Mouse (Mus musculus) forebrain, embryonic 10.5 days (tissue): ENCODE results near the gene Ern2. TPM values are rescaled to one million over a fixed set of nuclear protein-coding genes. Genes with fewer than 3 reads are reported as not detected.
A peak's percentile ranks its signal among the peaks of the same experiment; 100 is the strongest.

Experiments used
- DNase-seq: peaks from one replicate; pipeline ENCODE4 v3.0.0-alpha.2; 2017; ENCODE audit warnings: low spot score; ENCODE audit errors: extremely low spot score
- H3K27ac ChIP-seq: fragments of 300-500 bp; sonication (generic); 2 replicates; pipeline ENCODE4 v1.5.1; 2016; ENCODE audit warnings: mild to moderate bottlenecking
- H3K27me3 ChIP-seq: fragments of 300-500 bp; sonication (generic); 2 replicates; pipeline ENCODE4 v1.6.1; 2016; ENCODE audit warnings: mild to moderate bottlenecking; ENCODE audit not compliant: poor library complexity, severe bottlenecking
- H3K36me3 ChIP-seq: fragments of 300-500 bp; sonication (generic); replicated peaks from 2 replicates; pipeline ENCODE4 v1.6.1; 2016; ENCODE audit warnings: mild to moderate bottlenecking, moderate library complexity
- H3K4me1 ChIP-seq: fragments of 300-500 bp; sonication (generic); 2 replicates; pipeline ENCODE4 v1.6.1; 2016
- H3K4me3 ChIP-seq: fragments of 300-500 bp; sonication (generic); 2 replicates; pipeline ENCODE4 v1.5.1; 2016; ENCODE audit warnings: mild to moderate bottlenecking, moderate library complexity
- H3K9me3 ChIP-seq: fragments of 300-500 bp; sonication (generic); 2 replicates; pipeline ENCODE4 v1.6.1; 2016; ENCODE audit warnings: mild to moderate bottlenecking, moderate library complexity
- WGBS: fragments of 180-500 bp; shearing (Covaris S2); methylation state at CpG from one replicate; pipeline ENCODE4 v1.1.7; 2016; 5-methylcytosine and 5-hydroxymethylcytosine counted together
- polyA plus RNA-seq: library from polyadenylated mRNA; unstranded; fragments of >200 nt; fragmentation: Nextera tagmentation; extraction: Ambion mirVana; gene quantifications from 2 replicates; pipeline ENCODE4 v1.2.1, GENCODE M21; 2016

Ern2 gene
- not detected in 2 replicates for polyA plus RNA-seq

- H3K9me3 ChIP-seq = no peaks in the 10 kb centered on the region
- no peaks in the 10 kb centered on the region for H3K36me3 ChIP-seq
- H3K4me3 ChIP-seq = no peak within 1 kb of the TSS
- no peak within 1 kb of the TSS for H3K27ac ChIP-seq
- DNase-seq = no peak
- WGBS = 22% methylated on average over 17 of the region's 17 CpGs
- H3K4me1 ChIP-seq = peaks cover 7% of the 10 kb centered on the region
- H3K27me3 ChIP-seq = no peaks in the 10 kb centered on the region
Observed at GRCm38 (mm10) chr7:122186043-122186442, at the start of gene Ern2. TSS of gene Ern2 (minus strand) at chr7:122186207.

- Histone ChIP-seq H3K36me3 (no peaks in the 10 kb centered on the region), H3K9me3 (no peaks in the 10 kb centered on the region), H3K4me1 (no peaks in the 10 kb centered on the region), H3K4me3 (no peak overlapping the region), H3K27me3 (no peaks in the 10 kb centered on the region), H3K27ac (no peak overlapping the region)
- DNase-seq = no peak
- WGBS = 93% methylated on average over 4 of the region's 4 CpGs
Observed at GRCm38 (mm10) chr7:122230866-122231265, 44.9 kb upstream of the Ern2 start.

GRCm38 (mm10) chr7:122229916-122230315 is 43.9 kb upstream of the Ern2 start:
- WGBS = 61% methylated on average over 4 of the region's 4 CpGs
- H3K4me3 ChIP-seq = no peak overlapping the region
- no peaks in the 10 kb centered on the region for H3K36me3 ChIP-seq
- DNase-seq = no peak
- H3K9me3 ChIP-seq = no peaks in the 10 kb centered on the region
- no peaks in the 10 kb centered on the region for H3K27me3 ChIP-seq
- H3K4me1 ChIP-seq = no peaks in the 10 kb centered on the region
- no peak overlapping the region for H3K27ac ChIP-seq

DNA sequence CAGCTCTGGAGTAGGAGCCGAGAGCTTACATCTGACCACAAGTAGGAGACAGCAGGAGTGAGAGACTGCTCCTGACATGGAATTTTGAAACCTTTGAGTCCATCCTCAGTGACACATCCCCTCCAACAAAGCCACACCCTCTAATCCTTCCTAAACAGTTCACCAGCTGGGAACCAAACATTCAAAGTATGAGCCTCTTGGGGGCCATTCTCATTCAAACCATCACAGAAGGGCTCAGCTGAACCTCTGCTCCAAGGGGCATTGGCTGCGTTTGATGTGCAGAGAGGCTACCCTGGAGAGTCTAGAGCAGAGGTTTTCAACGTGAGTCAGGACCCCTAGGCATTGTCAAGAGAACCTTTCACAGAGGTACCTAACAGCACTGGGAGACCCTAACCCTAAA is 43.3 kb upstream of the Ern2 start:
- H3K36me3 ChIP-seq = no peaks in the 10 kb centered on the region
- no peaks in the 10 kb centered on the region for H3K27me3 ChIP-seq
- H3K27ac ChIP-seq = no peak overlapping the region
- 64% methylated on average over 3 of the region's 3 CpGs for WGBS
- no peaks in the 10 kb centered on the region for H3K4me1 ChIP-seq
- no peak for DNase-seq
- H3K9me3 ChIP-seq = no peaks in the 10 kb centered on the region
- no peak overlapping the region for H3K4me3 ChIP-seq

DNA sequence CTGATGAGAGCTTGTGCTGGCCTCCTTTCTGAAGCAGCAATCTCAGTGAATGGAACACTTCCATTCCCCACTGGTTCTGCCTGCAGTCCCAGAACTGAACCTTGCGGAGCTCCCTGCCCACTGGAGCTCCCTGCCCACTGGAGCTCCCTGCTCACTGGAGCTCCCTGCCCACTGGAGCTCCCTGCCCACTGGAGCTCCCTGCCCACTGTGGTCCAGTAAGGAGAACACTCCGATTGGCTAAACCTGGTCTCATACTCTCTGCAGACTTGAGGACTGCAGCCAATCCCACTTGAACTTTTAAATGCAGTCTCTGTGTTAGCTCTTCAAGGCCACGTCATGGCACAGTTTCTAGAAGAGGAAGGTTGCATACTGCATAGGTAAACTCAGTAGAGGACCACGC is 40.7 kb upstream of the Ern2 start:
- Histone ChIP-seq H3K4me3 (no peak overlapping the region), H3K27me3 (no peaks in the 10 kb centered on the region), H3K27ac (no peak overlapping the region), H3K36me3 (no peaks in the 10 kb centered on the region), H3K9me3 (no peaks in the 10 kb centered on the region), H3K4me1 (no peaks in the 10 kb centered on the region)
- 92% methylated on average over 4 of the region's 4 CpGs for WGBS
- DNase-seq = no peak

DNA sequence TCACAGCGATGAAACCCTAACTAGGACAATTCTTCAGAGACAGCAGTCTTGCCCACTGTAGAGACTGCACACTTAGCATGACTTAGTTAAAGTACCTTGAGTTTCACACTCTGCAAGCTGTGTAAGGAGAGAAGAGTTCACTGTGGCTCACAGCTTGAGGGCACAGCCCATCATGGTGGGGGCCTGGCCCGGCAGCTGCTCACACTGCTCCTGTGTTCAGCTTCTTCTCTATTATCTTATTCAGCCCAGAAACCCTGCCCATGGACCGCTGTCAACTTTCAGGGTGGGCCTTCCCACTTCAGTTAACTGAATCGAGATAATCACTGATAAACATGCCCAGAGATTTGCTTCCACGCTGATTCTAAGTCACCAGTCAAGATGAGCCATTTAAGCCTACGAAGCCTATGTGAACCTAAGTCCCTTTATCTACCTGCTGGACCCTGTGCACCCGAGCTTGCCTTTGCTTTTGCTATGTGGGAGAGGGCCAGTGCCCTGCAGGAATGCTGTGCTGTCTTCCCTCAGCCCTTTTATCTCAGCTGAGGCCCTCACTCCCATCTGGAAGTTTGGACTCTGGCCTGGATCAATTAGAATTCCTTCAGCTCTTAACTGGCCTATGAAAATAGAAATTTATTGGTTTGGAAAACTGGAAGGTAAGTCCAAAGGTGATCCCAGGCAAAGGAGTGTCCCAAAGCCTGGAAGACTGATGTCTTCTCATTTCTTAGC is 40.2 kb upstream of the Ern2 start:
- 81% methylated on average over 7 of the region's 7 CpGs for WGBS
- H3K36me3 ChIP-seq = no peaks in the 10 kb centered on the region
- no peak overlapping the region for H3K27ac ChIP-seq
- no peaks in the 10 kb centered on the region for H3K4me1 ChIP-seq
- H3K9me3 ChIP-seq = no peaks in the 10 kb centered on the region
- no peak overlapping the region for H3K4me3 ChIP-seq
- H3K27me3 ChIP-seq = no peaks in the 10 kb centered on the region
- no peak for DNase-seq

DNA sequence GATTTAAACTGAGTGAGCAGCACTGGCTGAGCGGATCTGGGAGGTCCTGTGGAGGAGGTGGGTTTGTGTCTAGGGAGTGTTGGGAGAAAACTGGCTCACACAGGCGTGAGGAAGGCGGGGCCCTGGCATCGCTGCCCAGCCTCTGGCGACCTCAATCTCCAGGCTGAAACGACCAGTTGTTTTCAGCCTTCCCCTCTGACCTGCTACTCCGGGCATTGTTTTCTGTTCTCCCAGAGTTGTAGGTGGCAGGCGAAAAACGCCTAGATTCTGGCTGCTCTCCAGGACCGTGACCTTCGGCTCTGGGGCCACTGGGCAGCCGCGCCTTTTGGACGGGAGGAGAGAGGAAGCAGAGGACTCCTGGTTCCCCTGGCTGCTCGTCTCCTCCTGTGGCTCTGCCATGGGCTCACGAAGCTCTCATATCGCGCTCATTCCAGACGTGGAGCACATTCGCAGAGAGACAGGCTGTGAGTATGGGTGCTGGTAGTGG is 33.4 kb upstream of the Ern2 start, which contains the start of gene Chp2:
Gene Chp2 (plus strand): TSS at position 182 of the 487 bp plus-strand sequence.
- no peak for DNase-seq

DNA sequence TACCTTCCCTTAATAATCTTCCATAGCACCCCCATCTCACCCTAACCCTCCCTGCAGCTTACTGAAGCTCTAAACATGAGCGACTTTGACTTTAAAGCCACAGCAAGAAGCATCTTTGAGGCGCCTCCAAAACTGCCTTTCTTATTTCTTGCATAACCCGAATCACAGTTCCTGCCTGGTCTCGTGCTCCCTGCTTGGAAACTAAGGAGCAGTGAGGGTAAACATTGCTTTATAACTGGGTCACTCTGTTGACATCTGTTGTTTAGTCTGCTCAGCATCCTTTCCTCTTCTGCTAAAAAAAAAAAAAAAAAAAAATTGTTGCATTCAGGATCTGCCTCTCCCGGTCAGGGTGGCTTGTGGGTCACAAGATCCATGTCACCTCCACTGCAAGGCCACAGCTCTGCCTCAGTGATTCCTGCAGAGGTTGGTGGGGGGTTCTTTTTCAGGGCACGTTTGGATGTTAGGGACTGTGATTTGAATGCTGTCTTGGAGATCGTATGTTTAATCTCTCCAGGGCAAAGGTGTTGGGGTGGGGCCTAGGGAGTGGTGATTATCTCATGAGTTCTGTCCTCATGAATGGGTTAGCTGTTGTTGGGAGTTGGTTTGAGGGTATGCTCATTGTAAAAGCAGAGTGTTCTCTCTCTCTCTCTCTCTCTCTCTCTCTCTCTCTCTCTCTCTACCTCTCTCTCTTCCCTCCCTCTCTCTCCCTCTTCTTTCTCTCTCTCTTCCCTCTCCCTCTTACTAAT is 22.4 kb upstream of the Ern2 start:
- Histone ChIP-seq H3K36me3 (no peaks in the 10 kb centered on the region), H3K27me3 (no peaks in the 10 kb centered on the region), H3K4me1 (no peaks in the 10 kb centered on the region), H3K4me3 (no peak overlapping the region), H3K27ac (no peak overlapping the region), H3K9me3 (no peaks in the 10 kb centered on the region)
- WGBS = 70% methylated on average over 7 of the region's 7 CpGs
- DNase-seq = no peak

More for the DNA sequence above, 33.4 kb upstream of the Ern2 start, which contains the start of gene Chp2:
- H3K4me3 ChIP-seq = peak within 1 kb of the TSS; percentile 27; the same call in 1 of the 2 replicates
- peaks cover 23% of the 10 kb centered on the region; the same call in 1 of the 2 replicates for H3K27me3 ChIP-seq
- H3K27ac ChIP-seq = 0 out of 2 replicates have a peak within 1 kb of the TSS, but pooled peaks have one; percentile 6
- peaks cover 10% of the 10 kb centered on the region for H3K4me1 ChIP-seq
- H3K36me3 ChIP-seq = no peaks in the 10 kb centered on the region
- no peaks in the 10 kb centered on the region for H3K9me3 ChIP-seq
- 31% methylated on average over 20 of the region's 20 CpGs for WGBS

GRCm38 (mm10) chr7:122206121-122206520 is 20.1 kb upstream of the Ern2 start:
- Histone ChIP-seq H3K36me3 (no peaks in the 10 kb centered on the region), H3K9me3 (no peaks in the 10 kb centered on the region), H3K4me3 (no peak overlapping the region), H3K27ac (no peak overlapping the region), H3K27me3 (no peaks in the 10 kb centered on the region), H3K4me1 (no peaks in the 10 kb centered on the region)
- DNase-seq = no peak
- 86% methylated on average over 2 of the region's 2 CpGs for WGBS

- Histone ChIP-seq H3K4me3 (no peak overlapping the region), H3K27me3 (no peaks in the 10 kb centered on the region), H3K27ac (no peak overlapping the region), H3K4me1 (no peaks in the 10 kb centered on the region), H3K36me3 (no peaks in the 10 kb centered on the region), H3K9me3 (no peaks in the 10 kb centered on the region)
- WGBS = 77% methylated on average over 2 of the region's 2 CpGs
- no peak for DNase-seq
Observed at GRCm38 (mm10) chr7:122203936-122204335, 17.9 kb upstream of the Ern2 start.

DNA sequence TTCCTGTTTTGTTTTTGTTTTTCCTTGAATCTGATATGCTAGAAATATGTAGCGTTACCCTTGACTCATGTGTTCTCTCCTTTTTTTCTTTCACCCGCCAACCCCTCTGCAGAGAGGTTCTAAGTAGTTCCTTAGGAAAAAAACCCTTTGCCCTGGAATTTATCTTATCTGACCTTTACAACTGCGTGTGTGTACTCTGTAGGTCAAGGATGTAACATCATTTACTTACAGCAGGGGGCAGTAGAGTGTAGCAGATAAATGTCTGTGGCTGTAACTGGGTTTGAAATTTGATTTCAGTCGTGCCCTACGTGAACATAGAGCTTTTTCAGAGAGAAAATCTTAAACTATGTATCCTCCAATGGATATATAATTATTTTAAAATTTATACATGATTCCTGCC is 13.3 kb upstream of the Ern2 start:
- Histone ChIP-seq H3K36me3 (no peaks in the 10 kb centered on the region), H3K27me3 (no peaks in the 10 kb centered on the region), H3K4me1 (no peaks in the 10 kb centered on the region), H3K4me3 (no peak overlapping the region), H3K27ac (no peak overlapping the region), H3K9me3 (no peaks in the 10 kb centered on the region)
- DNase-seq = no peak
- WGBS = 34% methylated on average over 5 of the region's 5 CpGs

DNA sequence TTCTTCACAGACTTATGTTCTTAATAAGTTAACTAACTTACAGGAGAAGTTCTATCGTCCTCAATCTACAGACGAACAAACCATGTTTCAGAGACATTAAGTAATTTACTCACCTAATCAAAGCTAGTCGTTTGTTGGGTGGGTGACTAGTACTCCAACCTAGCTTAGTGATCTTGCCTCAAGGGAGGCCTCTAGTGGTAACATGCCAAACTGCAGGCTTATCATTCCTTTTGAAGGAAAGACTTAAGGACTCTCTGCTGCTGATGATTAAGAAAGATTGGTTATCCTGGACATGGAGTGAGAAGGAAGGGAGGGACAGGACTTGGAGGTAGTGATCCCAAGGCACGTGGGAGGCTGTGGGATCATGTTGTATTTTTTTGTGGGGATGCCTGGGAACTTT is 11.3 kb upstream of the Ern2 start:
- H3K9me3 ChIP-seq = no peaks in the 10 kb centered on the region
- no peak overlapping the region for H3K4me3 ChIP-seq
- no peak overlapping the region for H3K27ac ChIP-seq
- whole genome bisulfite sequencing = 45% methylated on average over 4 of the region's 4 CpGs
- no peaks in the 10 kb centered on the region for H3K36me3 ChIP-seq
- no peaks in the 10 kb centered on the region for H3K27me3 ChIP-seq
- H3K4me1 ChIP-seq = no peaks in the 10 kb centered on the region
- DNase-seq = no peak

DNA sequence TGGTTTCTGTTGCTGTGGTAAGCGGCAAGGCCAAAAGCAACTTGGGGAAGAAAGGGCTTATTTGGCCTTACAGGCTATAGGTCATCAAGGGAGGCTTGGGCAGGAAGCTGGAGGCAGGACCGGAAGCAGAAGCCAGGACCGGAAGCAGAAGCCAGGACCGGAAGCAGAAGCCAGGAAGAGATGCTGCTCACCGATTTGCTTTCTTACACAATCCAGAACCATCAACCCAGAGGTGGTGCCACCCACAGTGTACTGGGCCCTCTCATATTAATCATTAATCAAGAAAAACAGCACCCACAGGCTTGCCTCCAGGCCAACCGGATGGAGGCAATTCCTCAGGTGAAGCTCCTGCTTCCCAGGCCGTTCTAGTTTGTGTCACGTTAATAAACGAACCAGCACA is 10.8 kb upstream of the Ern2 start:
- no peaks in the 10 kb centered on the region for H3K9me3 ChIP-seq
- WGBS = 83% methylated on average over 9 of the region's 9 CpGs

More for the DNA sequence above, 10.8 kb upstream of the Ern2 start:
- no peak for DNase-seq
- Histone ChIP-seq H3K27ac (no peak overlapping the region), H3K27me3 (no peaks in the 10 kb centered on the region), H3K36me3 (no peaks in the 10 kb centered on the region), H3K4me3 (no peak overlapping the region), H3K4me1 (no peaks in the 10 kb centered on the region)
